Mouse (Mus musculus) heart, postnatal 0 days (tissue): ENCODE measurements around the gene Unc119. TPM values are rescaled to one million over a fixed set of nuclear protein-coding genes. Genes with fewer than 3 reads are reported as not detected.

Experiments used
- ATAC-seq: fragments of 200-750 bp; cut with Nextera tagmentation; 2 replicates; pipeline ENCODE4 v1.8.0; 2017; ENCODE audit warnings: low read depth, moderate number of reproducible peaks, moderate library complexity; ENCODE audit not compliant: insufficient read depth
- DNase-seq: peaks from one replicate; pipeline ENCODE4 v3.0.0-alpha.2; 2016; ENCODE audit warnings: low spot score
- H3K27ac ChIP-seq: fragments of 300-500 bp; sonication (generic); 2 replicates; pipeline ENCODE4 v1.5.1; 2014; ENCODE audit warnings: low read depth, mild to moderate bottlenecking
- H3K27me3 ChIP-seq: fragments of 300-500 bp; sonication (generic); 2 replicates; pipeline ENCODE4 v1.6.1; 2014; ENCODE audit warnings: low read length, mixed read lengths; ENCODE audit not compliant: control insufficient read depth, insufficient read depth
- H3K36me3 ChIP-seq: fragments of 300-500 bp; sonication (generic); replicated peaks from 2 replicates; pipeline ENCODE4 v1.6.1; 2014; ENCODE audit warnings: low read length, mixed read lengths; ENCODE audit not compliant: control insufficient read depth, insufficient read depth
- H3K4me1 ChIP-seq: fragments of 300-500 bp; sonication (generic); 2 replicates; pipeline ENCODE4 v1.6.1; 2014; ENCODE audit warnings: antibody characterized with exemption; ENCODE audit not compliant: control insufficient read depth, insufficient read depth
- H3K4me2 ChIP-seq: fragments of 300-500 bp; sonication (generic); 2 replicates; pipeline ENCODE4 v1.6.1; 2014; ENCODE audit warnings: low read depth, mild to moderate bottlenecking, low read length, moderate library complexity
- H3K4me3 ChIP-seq: fragments of 300-500 bp; sonication (generic); 2 replicates; pipeline ENCODE4 v1.5.1; 2014; ENCODE audit warnings: low read depth, low read length
- H3K9ac ChIP-seq: fragments of 300-500 bp; sonication (generic); replicated peaks from 2 replicates; pipeline ENCODE4 v1.6.1; 2014; ENCODE audit warnings: low read depth, low read length, mixed read lengths
- H3K9me3 ChIP-seq: fragments of 300-500 bp; sonication (generic); replicated peaks from 2 replicates; pipeline ENCODE4 v1.6.1; 2016; ENCODE audit warnings: low read length; ENCODE audit not compliant: control insufficient read depth
- CTCF ChIP-seq: IDR thresholded peaks from 2 replicates; pipeline ENCODE4 v1.5.1; 2016; ENCODE audit warnings: antibody characterized with exemption, control low read depth, low read depth
- EP300 ChIP-seq: IDR thresholded peaks from 2 replicates; pipeline ENCODE4 v1.6.1; 2016; ENCODE audit warnings: antibody characterized with exemption, low read depth
- WGBS: fragments of 180-500 bp; shearing (Covaris S2); extraction: QIAGEN DNeasy Blood & Tissue Kit; methylation state at CpG from one replicate; pipeline ENCODE4 v1.1.7; 2014; 5-methylcytosine and 5-hydroxymethylcytosine counted together
- polyA plus RNA-seq: library from polyadenylated mRNA; unstranded; fragments of >200 nt; fragmentation: Nextera tagmentation; extraction: Ambion mirVana; gene quantifications from 2 replicates; pipeline ENCODE4 v1.2.1, GENCODE M21; 2015
- total RNA-seq: library from RNA; depleted of rRNA; stranded (reverse); fragments of >200 nt; gene quantifications from 2 replicates; pipeline ENCODE4 v1.2.3, GENCODE M21; 2014; ENCODE audit warnings: low replicate concordance; rRNA removed

Gene Unc119
- total and polyA plus RNA-seq, 2 experiments from 2014 or later, result 20.9 to 57.3 TPM

DNA sequence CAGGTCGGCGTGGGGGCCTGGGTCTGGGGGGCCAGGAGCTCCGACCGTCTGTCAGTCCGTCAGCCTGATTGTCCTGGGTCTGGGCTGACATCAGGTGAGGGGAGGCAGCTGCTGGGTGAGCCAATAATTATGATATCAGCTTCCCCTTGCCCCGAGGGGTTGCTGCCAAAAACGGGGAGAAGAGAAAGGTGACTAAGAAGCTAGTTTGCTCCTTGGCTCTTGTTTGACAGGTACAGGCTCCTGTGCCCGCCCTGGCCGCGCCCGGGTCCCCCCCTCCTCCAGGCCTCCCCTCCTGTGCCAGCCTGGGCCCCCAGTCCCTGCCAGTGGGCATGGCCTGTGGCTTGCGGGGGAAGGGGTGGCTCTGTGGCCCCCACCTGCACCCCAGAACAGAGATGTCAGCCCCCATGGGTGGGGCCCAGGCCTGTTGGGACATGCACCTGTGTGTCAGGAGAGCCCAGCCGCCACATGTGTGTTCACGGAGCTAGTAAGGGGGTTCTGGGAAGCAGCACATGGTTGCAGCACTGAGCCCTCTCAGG lies 43.3 kb downstream of the Unc119 start, which contains the start of gene Foxn1:
Gene Foxn1, minus strand, starts transcription at position 51 of the 536 bp plus-strand sequence.
- DNase-seq (no peak), ATAC-seq (no peak)
- no peak within 1 kb of the TSS for H3K27ac ChIP-seq
- no peaks in the 10 kb centered on the region for H3K9me3 ChIP-seq
- H3K4me1 ChIP-seq, result no peaks in the 10 kb centered on the region
- H3K36me3 ChIP-seq, result no peaks in the 10 kb centered on the region
- H3K4me2 ChIP-seq, result no peak within 1 kb of the TSS
- TF ChIP-seq CTCF (no peak), EP300 (no peak)
- 0 out of 2 replicates have a peak, but pooled peaks cover 3% of the 10 kb centered on the region for H3K27me3 ChIP-seq
- H3K4me3 ChIP-seq, result no peak within 1 kb of the TSS
- no peak within 1 kb of the TSS for H3K9ac ChIP-seq
- WGBS, result 68% methylated on average over 14 of the region's 14 CpGs

DNA sequence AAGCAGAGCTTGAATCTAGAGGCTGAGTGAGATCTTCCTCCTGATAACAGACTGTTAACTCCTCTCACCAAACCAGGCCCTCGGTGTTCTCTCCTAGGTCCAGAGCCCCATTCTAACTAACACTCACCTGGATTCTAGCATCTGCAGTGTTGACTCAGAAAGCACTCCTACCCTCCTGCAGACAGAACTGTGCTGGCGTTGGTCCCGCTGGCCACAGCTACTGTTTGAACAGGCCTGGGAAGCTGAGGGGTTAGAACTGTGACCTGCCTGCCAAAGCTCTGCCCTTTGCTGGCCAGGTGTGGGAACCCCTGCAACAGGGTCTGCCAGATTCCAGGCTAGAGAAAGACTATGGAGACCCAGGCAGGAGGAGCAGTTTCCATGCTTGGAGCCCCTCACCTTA lies 49.4 kb downstream of the Unc119 start:
- Histone ChIP-seq H3K9me3 (no peaks in the 10 kb centered on the region), H3K27me3 (no peaks in the 10 kb centered on the region), H3K4me1 (no peaks in the 10 kb centered on the region), H3K36me3 (no peaks in the 10 kb centered on the region), H3K4me3 (no peak overlapping the region), H3K4me2 (no peak overlapping the region), H3K9ac (no peak overlapping the region), H3K27ac (no peak overlapping the region)
- DNase-seq (no peak), ATAC-seq (no peak)
- 72% methylated on average over 3 of the region's 3 CpGs for WGBS
- TF ChIP-seq CTCF (no peak), EP300 (no peak)

DNA sequence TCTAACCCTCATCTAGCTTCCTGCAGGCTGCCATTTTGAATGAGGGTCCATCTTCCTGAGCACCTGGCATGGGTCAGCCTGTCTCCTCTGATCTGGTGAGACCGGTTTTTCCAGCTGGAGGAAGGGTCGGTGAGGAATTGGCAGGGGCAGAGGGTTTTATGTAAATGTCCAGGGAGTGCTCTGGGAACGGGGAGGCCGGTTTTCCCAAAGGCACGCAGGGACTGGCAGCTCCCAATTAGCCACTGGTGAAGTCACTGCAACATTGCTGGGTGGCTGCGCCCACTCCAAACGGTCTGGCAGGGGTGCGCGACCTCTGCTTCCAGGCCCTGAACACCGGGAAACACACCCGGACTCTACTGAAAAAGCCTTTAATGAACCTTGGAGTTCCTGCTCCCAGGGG lies 53.7 kb downstream of the Unc119 start:
- H3K27me3 ChIP-seq, result 0 out of 2 replicates have a peak, but pooled peaks cover 19% of the 10 kb centered on the region
- 0 out of 2 replicates have a peak overlapping the region, but pooled peaks have one; percentile 14 for H3K4me2 ChIP-seq
- H3K36me3 ChIP-seq, result no peaks in the 10 kb centered on the region
- no peak for ATAC-seq
- no peaks in the 10 kb centered on the region for H3K9me3 ChIP-seq
- WGBS, result 53% methylated on average over 11 of the region's 11 CpGs
- H3K4me1 ChIP-seq, result no peaks in the 10 kb centered on the region
- no peak overlapping the region for H3K9ac ChIP-seq
- H3K4me3 ChIP-seq, result no peak overlapping the region
- no peak for DNase-seq
- no peak for TF ChIP-seq EP300
- no peak for TF ChIP-seq CTCF
- no peak overlapping the region for H3K27ac ChIP-seq

DNA sequence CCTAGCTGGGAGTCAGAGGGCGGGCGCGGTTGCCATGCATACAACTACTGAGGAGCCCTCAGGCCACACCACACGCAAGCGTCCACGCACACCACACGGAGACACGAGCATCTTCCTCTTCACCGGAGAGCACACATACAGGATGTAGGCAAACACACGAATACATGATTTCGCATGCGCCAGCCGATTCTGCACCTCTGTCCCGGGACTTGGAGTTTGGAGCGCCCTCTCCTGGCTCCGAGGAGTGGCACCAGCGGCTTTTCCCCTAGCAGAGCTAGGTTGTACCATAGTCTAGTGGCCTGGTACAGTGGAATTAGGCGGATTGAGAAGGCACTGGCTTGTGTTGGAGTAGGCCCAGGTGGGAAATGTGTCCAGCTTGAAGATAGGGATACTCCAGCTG lies 54.1 kb downstream of the Unc119 start:
- no peak for TF ChIP-seq EP300
- peak; percentile 67 for TF ChIP-seq CTCF
- Histone ChIP-seq H3K9ac (no peak overlapping the region), H3K27ac (no peak overlapping the region), H3K9me3 (no peaks in the 10 kb centered on the region), H3K4me3 (no peak overlapping the region), H3K4me2 (0 out of 2 replicates have a peak overlapping the region, but pooled peaks have one; percentile 14), H3K27me3 (0 out of 2 replicates have a peak, but pooled peaks cover 19% of the 10 kb centered on the region), H3K4me1 (no peaks in the 10 kb centered on the region), H3K36me3 (no peaks in the 10 kb centered on the region)
- 12% methylated on average over 18 of the region's 18 CpGs for WGBS
- DNase-seq (peak; percentile 39), ATAC-seq (0 out of 2 replicates have a peak, but pooled peaks have one; percentile 32)

DNA sequence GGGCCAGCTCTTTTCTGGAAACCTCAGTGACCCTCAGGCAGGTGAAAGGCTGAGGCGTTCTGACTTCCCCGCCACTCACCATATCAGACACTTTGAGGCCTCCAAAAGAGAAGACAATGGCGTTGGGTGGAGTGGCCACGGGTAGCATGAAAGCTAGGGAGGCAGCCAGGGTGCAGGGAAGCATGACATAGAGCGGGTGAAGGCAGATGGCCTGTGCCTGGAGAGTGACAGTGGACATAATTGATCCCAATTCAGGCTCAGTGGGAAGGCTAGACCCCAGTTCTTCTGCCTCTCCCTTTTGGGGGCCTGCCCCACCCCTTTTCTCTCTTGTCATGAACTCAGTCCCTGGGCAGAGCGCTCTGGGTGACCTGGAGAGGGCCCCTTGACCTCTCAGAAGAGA lies 54.9 kb downstream of the Unc119 start:
- 0 out of 2 replicates have a peak, but pooled peaks cover 19% of the 10 kb centered on the region for H3K27me3 ChIP-seq

More for the DNA sequence above, 54.9 kb downstream of the Unc119 start:
- H3K4me1 ChIP-seq, result no peaks in the 10 kb centered on the region
- H3K9me3 ChIP-seq, result no peaks in the 10 kb centered on the region
- no peak overlapping the region for H3K9ac ChIP-seq
- no peak for DNase-seq
- no peak overlapping the region for H3K4me2 ChIP-seq
- H3K36me3 ChIP-seq, result no peaks in the 10 kb centered on the region
- H3K4me3 ChIP-seq, result no peak overlapping the region
- TF ChIP-seq CTCF (no peak), EP300 (no peak)
- 78% methylated on average over 6 of the region's 6 CpGs for WGBS
- H3K27ac ChIP-seq, result no peak overlapping the region
- no peak for ATAC-seq

Other genes with a start within 250 kb of the Unc119 start
- gene Fam222b, start 248.8 kb upstream of the Unc119 start, total RNA-seq, result 10.8 and 24.6 TPM in 2 replicates
- 11.1 TPM in 2 replicates for gene Fam222b, start 248.8 kb upstream of the Unc119 start, polyA plus RNA-seq
- gene Traf4, start 177.9 kb upstream of the Unc119 start, total RNA-seq, result 25.1 and 42.6 TPM in 2 replicates
- 21.2 and 22.9 TPM in 2 replicates for gene Traf4, start 177.9 kb upstream of the Unc119 start, polyA plus RNA-seq
- 24.6 and 27.2 TPM in 2 replicates for gene Nek8, start 166.8 kb upstream of the Unc119 start, total RNA-seq
- gene Nek8, start 166.8 kb upstream of the Unc119 start, polyA plus RNA-seq, result 8.1 and 9.1 TPM in 2 replicates
- gene Tlcd1, start 166.8 kb upstream of the Unc119 start, total RNA-seq, result 19.9 and 24.1 TPM in 2 replicates
- 15.1 and 16.8 TPM in 2 replicates for gene Tlcd1, start 166.8 kb upstream of the Unc119 start, polyA plus RNA-seq
- 473 and 508 TPM in 2 replicates for gene Rpl23a, start 159.9 kb upstream of the Unc119 start, total RNA-seq
- gene Rpl23a, start 159.9 kb upstream of the Unc119 start, polyA plus RNA-seq, result 719 and 776 TPM in 2 replicates
- gene Rab34, start 155.1 kb upstream of the Unc119 start, total RNA-seq, result 55.1 and 57.5 TPM in 2 replicates
- 37.1 and 39.7 TPM in 2 replicates for gene Rab34, start 155.1 kb upstream of the Unc119 start, polyA plus RNA-seq
- gene Proca1, start 150.1 kb upstream of the Unc119 start, total RNA-seq, result not detected in 2 replicates
- gene Proca1, start 150.1 kb upstream of the Unc119 start, polyA plus RNA-seq, result 2.1 and 3.2 TPM in 2 replicates
- gene Sdf2, start 97.7 kb upstream of the Unc119 start, total RNA-seq, result 62.5 and 101 TPM in 2 replicates
- 58.9 and 64.3 TPM in 2 replicates for gene Sdf2, start 97.7 kb upstream of the Unc119 start, polyA plus RNA-seq
- 12.1 and 17.0 TPM in 2 replicates for gene Supt6, start 97.5 kb upstream of the Unc119 start, total RNA-seq
- gene Supt6, start 97.5 kb upstream of the Unc119 start, polyA plus RNA-seq, result 6.9 and 7.6 TPM in 2 replicates
- 105 and 108 TPM in 2 replicates for gene 2610507B11Rik, start 81.7 kb upstream of the Unc119 start, total RNA-seq
- 86.4 and 91.2 TPM in 2 replicates for gene 2610507B11Rik, start 81.7 kb upstream of the Unc119 start, polyA plus RNA-seq
- 0.19 TPM in 1 of 2 replicates, not detected in the other for gene BC030499, start 52.6 kb upstream of the Unc119 start, total RNA-seq
- gene BC030499, start 52.6 kb upstream of the Unc119 start, polyA plus RNA-seq, result 0.18 and 0.22 TPM in 2 replicates
- gene Spag5, start 42.0 kb upstream of the Unc119 start, total RNA-seq, result 16.8 and 23.4 TPM in 2 replicates
- 5.5 and 6.8 TPM in 2 replicates for gene Spag5, start 42.0 kb upstream of the Unc119 start, polyA plus RNA-seq
- gene Aldoc, start 20.5 kb upstream of the Unc119 start, total RNA-seq, result 32.5 and 50.7 TPM in 2 replicates
- gene Aldoc, start 20.5 kb upstream of the Unc119 start, polyA plus RNA-seq, result 15.1 and 15.2 TPM in 2 replicates
- gene Pigs, start 15.1 kb upstream of the Unc119 start, total RNA-seq, result 36.0 and 39.7 TPM in 2 replicates
- gene Pigs, start 15.1 kb upstream of the Unc119 start, polyA plus RNA-seq, result 31.2 and 32.3 TPM in 2 replicates
- not detected in 2 replicates for gene Foxn1, start 43.1 kb downstream of the Unc119 start, total RNA-seq
- gene Foxn1, start 43.1 kb downstream of the Unc119 start, polyA plus RNA-seq, result not detected in 2 replicates
- 0.54 TPM in 1 of 2 replicates, not detected in the other for gene Slc13a2, start 78.7 kb downstream of the Unc119 start, total RNA-seq
- 0.10 TPM in 1 of 2 replicates, not detected in the other for gene Slc13a2, start 78.7 kb downstream of the Unc119 start, polyA plus RNA-seq
- gene Slc46a1, start 122.2 kb downstream of the Unc119 start, total RNA-seq, result 3.7 and 8.4 TPM in 2 replicates
- 4.5 TPM in 2 replicates for gene Slc46a1, start 122.2 kb downstream of the Unc119 start, polyA plus RNA-seq
- gene Sarm1, start 154.3 kb downstream of the Unc119 start, total RNA-seq, result not detected in 2 replicates
- gene Sarm1, start 154.3 kb downstream of the Unc119 start, polyA plus RNA-seq, result not detected in 2 replicates
- 0.73 and 2.3 TPM in 2 replicates for gene Vtn, start 155.6 kb downstream of the Unc119 start, total RNA-seq
- gene Vtn, start 155.6 kb downstream of the Unc119 start, polyA plus RNA-seq, result 2.7 and 4.0 TPM in 2 replicates
- gene Sebox, start 160.0 kb downstream of the Unc119 start, total RNA-seq, result not detected in 2 replicates
- not detected in 2 replicates for gene Sebox, start 160.0 kb downstream of the Unc119 start, polyA plus RNA-seq
- 13.1 and 29.9 TPM in 2 replicates for gene Tmem199, start 168.7 kb downstream of the Unc119 start, total RNA-seq
- gene Tmem199, start 168.7 kb downstream of the Unc119 start, polyA plus RNA-seq, result 35.0 and 36.4 TPM in 2 replicates
- 225 and 247 TPM in 2 replicates for gene Poldip2, start 168.7 kb downstream of the Unc119 start, total RNA-seq
- gene Poldip2, start 168.7 kb downstream of the Unc119 start, polyA plus RNA-seq, result 209 and 214 TPM in 2 replicates
- gene Tnfaip1, start 192.8 kb downstream of the Unc119 start, total RNA-seq, result 49.7 and 52.1 TPM in 2 replicates
- gene Tnfaip1, start 192.8 kb downstream of the Unc119 start, polyA plus RNA-seq, result 48.7 and 50.0 TPM in 2 replicates
- gene Ift20, start 192.9 kb downstream of the Unc119 start, total RNA-seq, result 90.8 and 148 TPM in 2 replicates
- gene Ift20, start 192.9 kb downstream of the Unc119 start, polyA plus RNA-seq, result 111 and 114 TPM in 2 replicates
- gene Tmem97, start 207.3 kb downstream of the Unc119 start, total RNA-seq, result 41.5 and 57.2 TPM in 2 replicates
- gene Tmem97, start 207.3 kb downstream of the Unc119 start, polyA plus RNA-seq, result 37.5 and 39.4 TPM in 2 replicates